Mouse (Mus musculus) c-Kit-negative CD71-positive TER-119-positive erythroid progenitor cells, embryonic 14.5 days (primary cell): ENCODE results near the gene Gm17622.

Source experiments
- DNase-seq: peaks from one replicate; pipeline ENCODE4 v3.0.0-alpha.2; 2013; ENCODE audit warnings: low read depth, low spot score

Gene Gm17622

DNA sequence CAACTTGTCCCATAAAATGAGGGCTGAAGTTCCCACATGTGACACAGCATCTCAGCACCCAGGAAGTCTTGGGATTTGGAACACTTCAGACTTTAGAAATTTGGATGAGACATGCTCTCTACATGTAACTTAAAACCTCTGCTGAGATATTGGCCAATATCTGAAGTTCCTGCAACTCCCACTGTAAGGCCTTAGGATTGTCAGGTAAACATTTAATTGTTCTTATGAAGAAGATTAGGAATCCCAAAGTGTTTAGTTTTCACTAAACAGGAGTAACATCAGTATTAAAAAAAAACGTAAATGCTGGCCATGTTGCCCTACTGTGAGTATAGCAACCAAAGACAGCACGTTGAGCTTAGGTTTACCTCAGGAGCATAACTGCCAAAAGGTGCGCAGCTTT, at the start of gene Gm17622:
TSS of gene Gm17622 (plus strand) at position 301 of the 400 bp plus-strand sequence.
- no peak for DNase-seq

DNA sequence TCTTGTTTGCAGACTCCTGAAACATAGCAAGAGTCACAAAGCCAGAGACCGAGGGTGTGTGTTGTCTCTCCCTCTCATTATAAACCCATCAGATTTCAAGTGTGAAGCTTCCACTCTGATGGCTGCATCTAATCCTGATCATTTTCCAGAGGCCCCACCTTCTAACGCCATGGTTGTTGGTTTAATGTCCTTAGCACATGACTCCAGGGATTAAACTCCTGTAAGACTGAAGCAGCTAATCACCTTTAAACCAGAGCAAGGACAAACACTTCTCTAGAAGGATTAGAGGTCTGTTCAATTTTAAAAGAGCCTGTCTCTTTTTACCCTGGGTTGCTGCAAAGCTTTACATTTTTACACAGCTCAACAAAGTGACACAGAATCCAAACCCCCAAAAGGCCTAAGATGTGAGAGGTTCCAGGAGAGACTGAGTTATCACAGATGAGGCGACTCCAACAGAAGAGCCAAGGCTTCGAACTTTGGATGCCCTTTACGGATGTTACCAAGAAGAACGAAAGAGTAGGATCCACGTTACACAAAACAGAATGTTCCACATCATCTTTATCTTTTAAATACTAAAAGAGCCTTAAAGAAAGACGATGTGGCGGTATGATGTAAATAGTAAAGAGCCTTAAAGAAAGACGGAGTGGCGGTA, 40.2 kb upstream of the Gm17622 start:
- no peak for DNase-seq

DNA sequence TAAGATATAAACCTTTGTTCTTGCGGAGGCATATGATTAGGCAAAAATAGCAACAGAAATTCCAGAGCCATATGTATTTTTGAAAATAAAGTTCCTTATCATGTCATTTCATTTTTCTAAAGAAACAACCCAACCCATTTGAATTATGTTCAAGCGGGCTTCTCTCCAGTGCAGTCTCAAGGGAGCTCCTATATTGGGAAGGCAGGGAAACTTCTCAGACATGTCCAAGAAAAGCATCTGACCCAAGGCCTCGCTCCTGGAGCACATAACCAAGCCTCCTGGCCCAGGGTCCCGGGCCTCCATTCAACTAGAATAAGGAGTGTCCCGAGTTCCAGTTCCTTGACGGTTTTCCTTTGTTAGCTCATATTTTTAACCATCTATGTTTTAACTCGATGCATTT, 39.7 kb upstream of the Gm17622 start:
- no peak for DNase-seq

DNA sequence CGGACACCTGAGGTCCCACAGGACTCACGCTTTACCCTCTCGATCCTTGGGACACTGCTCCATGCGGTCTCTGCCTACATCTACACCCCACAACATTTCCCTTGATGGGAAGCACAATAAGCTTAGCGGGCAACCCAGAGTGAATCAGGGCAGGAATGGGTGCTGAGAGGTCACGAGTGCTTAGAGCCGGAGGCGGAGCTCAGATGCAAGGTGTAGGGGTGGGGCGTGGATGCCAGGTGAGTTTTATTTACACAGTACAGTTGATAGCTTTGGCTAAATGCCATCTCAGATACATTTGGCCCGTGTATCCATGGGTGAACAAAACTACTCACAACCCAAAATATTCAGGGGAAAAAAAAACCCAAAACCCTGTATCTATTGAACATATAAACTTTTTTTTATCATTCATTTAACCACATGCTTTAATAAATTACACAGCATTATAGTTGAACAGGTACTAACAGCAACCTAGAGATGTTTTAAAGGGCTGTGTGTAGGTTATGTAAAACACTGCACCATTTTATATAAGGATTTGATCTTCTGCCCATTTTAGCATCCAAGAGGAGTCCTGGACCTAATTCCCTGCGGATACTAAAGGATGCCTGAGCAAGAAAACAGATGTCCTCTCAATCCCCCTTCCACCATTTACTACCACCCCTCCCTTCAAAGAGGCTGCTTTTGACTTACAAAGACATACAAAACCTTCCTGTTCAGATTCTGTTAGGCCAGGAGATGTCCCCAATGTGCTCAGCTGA, 39.0 kb upstream of the Gm17622 start:
- DNase-seq, result no peak

DNA sequence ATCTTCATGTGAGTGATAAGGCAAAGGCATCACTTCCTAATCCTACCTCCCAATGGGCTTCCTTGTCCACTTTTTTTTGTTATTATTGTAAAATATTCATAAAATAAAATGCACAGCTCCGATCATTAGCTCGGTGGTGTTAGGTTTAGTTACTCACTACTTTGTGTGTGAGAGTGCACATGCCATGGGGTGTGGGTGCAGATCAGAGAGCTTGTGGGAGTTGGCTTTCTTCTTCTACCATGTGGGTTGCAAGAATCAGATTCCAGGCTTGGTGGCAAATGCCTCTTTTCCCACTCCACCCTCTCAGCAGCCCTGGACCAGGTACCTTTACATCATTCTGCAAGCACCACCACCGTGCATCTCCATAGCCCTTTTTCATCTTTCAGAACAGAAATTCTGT, 37.9 kb upstream of the Gm17622 start:
- no peak for DNase-seq

DNA sequence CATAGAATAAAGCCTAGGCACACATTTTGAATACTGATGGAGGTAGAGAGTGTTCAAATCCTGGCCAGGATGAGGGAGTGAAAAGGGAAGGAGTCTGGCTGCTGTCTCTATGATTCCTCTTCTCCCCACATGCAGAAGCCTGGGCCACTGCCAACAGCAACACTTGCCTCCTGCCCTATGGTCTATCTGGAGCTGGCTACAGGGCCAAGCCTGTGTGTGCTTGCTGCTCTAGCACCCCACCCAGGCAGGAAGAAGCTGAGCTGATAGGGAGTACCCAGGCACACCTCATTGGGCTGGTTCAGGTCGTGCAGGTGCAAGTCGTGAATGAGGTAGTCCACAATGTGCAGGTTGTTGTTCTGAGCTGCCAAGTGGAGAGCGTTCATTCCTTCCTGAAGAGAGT, 36.2 kb upstream of the Gm17622 start:
- no peak for DNase-seq

DNA sequence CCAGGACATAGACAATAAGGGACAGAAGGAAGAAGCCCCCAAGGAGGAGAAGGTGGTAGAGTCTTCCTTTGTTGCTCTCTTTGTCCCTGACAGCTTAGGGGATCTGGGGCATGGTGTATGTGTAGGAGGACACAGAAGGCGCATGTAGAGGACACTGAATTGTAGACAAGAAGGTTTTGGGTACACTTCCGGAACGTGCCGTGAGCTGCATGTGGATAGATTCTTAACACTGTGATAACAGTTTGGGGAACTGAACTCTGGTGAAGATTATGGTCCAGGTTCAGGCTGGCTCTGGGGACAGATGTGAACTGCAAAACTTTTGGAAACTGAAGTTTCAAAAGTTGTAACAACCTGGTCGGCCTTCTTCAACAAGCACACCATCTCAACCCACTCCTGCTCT, 33.0 kb upstream of the Gm17622 start:
- DNase-seq, result no peak

DNA sequence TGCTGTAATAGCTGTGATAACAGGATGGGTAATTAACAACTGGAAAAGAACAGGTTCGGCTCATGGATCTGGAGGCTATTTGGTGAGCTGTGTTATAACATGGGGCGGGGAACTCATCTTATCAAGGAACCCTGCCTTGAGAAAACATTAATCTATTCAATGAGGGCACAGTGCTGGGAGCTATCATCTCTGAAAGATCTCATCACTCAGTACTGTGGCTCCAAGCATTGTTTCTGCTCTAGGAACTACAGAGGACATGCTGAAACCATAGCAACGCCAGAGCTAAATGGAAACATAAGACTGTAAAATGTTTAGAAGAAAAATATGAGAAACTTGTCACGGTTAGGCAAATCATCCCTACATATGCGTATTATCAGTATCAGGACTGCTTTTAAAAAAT, 32.5 kb upstream of the Gm17622 start:
- no peak for DNase-seq

DNA sequence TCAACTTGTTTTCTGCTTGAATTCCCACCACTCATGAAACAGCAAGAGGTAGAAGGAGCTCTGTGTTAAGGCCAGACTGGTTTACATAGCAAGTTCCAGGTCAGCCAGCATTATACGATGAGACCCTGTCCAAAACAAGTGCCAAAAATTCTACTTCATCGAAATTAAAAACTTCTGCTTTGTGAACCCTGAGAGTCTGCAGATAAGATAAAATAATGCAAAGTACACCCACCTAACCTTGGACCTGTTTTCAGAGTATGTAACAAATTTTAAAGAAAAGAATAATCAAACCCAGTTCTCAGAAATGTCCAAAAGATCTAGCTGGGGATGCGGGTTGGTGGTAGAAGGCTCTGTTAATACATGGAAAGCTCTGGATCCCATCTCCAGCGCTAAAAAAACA, 31.9 kb upstream of the Gm17622 start:
- no peak for DNase-seq

DNA sequence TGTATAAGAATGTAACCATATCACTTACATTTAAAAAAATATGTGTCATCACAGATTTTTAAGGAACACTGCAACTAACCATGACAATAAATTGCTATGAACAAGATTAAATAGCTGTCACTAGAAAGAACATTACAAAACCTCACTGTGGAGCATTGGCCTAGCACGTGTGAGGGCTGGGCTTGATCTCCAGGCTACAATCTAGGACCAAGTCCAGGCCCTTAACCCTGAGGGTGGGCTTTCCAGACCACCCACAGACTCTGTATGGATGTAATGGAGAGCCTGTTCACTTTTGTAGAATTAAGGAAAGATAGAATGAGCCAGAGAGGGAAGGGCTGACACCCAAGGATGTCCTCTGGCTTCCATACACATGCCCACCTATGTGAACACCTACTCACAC, 27.9 kb upstream of the Gm17622 start:
- DNase-seq, result no peak

DNA sequence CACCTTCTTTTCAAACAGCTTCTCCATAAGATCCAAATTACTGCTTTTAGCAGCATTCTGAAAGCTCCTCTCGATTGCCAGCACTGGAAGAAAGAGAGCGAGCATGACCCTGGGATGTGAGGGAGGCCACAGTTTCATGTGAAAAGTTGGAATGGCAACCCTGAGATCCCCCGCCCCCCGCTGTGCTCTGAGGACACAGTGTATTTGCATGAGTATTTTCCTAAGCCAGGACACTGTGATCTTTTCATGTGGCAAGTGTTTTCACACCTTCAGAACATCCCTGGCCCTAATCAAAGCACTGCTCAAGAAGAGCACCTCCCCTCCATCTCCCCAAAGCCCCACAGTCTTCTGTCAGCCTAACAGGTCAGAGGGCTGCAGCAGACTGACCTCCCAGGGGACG, 25.2 kb upstream of the Gm17622 start:
- no peak for DNase-seq

DNA sequence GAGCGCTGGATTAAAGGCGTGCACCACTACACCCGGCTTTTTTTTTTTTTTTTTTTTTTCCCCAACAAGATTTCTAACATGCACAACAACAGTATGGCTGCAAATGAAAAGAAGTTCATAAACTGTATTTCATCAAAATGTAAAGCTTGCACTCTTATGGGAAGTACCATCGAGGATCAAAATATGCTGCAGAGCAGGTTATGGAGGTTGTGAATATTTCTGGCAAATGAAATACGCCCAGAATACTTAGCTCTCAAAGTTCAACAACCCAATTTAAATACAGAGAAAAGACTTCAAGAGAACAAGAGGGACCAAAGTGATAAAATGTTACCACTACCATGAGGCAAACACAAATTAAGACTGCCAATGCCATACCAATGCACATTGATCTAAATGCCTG, 21.9 kb upstream of the Gm17622 start:
- DNase-seq, result no peak

DNA sequence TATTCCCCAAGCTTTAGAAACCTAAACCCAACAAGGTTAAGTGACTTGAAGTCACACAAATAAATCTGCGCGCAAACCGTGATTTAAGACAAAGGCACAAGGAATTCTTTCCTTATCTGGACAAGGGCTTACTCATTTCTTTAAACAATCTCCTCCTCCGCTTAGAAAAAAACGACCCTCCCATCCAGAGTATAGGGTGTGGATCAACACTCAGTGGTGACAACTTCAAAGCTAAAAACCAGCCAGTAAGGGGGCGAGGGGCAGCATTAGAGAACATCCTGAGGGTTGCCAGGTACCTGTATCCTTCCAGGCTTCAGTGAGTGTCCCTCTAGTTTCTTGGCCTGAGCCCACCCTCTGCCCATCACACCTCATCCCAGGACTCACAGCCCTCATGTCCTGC, 20.0 kb upstream of the Gm17622 start:
- no peak for DNase-seq

DNA sequence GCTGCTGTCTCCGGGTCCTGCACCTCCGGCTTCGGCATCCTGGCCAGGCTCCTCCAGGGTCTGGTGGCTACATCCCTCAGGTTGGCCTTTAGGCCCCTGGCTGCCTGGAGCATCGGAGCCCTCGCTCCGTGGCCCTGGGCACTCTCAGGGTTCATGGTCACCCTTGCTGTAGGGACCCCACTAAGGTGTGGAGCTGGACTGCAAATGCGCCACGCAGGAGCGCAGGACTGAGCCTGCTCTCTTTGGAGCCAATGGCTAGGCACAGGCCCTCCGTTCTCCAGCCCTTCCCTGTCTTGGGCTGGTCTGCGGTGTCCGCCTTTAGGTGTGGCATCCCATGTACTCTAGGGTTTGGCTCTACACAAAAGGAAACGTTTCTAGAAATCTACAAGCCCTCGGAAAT, 19.6 kb upstream of the Gm17622 start, which contains the start of gene Ankdd1b:
TSS of gene Ankdd1b (minus strand) at position 242 of the 400 bp plus-strand sequence.
- no peak for DNase-seq

DNA sequence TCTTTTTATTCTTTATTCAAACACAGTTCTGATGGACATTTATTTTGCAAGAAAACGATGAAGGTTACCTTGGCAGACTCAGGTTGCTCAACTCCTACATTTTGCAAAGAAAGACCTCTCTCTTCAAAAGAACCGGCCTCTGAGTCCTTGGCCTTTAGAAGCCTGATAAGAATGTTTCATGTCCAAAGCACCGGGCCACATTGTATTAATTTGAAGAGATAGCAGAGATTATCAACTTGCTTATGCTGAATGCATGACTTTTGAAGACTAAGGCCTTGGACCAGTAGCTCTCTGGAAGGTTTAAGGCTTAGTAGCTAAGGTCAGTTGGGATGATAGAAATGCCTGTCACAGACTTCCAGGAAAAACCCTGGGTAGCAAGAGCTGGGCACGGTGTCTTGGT, 13.3 kb upstream of the Gm17622 start:
- DNase-seq, result no peak

DNA sequence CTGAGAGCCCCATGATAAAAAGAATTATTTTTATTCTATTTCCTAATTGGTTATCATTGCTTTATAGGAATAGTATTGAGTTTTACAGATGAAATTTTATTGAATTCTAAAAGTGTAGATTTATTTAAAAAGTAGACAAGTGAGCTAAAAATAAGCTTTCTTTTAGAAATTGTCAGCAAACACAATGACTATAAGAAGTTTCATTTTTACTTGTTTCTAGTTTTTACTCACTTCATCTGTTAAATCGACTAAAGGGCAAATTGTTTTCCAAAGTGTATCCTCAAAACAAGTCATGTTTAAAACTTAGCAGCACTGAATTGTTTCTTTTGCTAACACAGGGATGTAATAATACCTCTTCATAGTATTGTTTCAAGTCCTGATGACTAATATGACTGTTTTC, 11.5 kb upstream of the Gm17622 start:
- DNase-seq, result no peak

DNA sequence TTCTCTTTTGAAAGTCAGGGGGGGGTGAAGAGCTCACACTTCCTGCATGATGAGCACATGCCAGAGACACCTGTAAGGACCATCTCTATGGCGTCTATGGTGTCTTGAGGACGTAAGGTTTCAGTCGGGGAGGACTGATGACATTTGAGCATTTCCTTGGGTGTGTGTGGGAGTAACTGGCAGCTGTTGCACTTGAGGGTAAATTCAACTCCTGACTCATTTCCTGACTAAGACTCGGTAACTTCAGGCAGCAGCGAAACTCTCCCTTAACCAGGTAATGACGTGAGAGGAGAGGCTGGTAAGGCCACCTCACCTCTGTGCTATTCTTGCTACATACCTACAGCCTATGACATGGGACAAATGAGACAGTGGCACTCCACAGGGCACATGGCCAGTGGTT, 3.3 kb upstream of the Gm17622 start:
- no peak for DNase-seq

DNA sequence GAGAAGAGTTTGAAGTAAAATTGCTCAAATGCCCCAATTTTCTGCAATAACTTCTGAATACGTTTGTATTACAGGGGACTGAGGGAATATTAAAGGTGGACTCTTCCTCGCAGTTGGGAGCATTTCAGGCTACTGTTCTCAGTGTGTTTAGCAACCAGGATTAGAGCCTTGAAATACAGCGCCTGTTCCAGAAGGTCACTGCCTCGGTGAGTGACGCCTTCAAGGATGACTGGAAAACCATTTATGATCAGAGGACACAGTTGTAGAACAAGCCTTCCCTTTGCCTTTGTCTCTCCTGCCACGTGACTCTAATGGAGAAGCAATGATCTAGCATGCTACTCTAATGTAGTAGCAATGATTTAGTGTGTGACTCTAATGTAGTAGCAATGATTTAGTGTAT, 2.6 kb upstream of the Gm17622 start:
- DNase-seq, result no peak

DNA sequence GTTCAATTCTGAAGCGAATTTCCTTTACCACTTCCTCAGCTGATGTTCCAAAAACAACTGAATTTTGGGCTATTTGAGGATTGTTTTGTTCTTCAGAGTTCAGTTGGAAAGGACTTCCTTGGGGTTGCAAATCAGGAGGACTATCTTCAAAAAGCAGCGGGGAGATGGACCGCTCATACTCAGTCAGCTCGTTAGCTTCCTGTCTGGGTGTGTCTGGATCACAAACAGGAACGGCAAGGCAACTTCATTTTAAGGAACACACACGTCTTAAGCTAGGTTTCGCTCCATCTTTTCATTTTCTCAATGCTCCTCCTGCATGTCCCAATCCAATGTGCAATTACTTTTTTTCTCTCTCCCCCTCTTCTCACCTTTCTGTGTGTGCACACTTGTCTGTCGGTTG, 6.1 kb downstream of the Gm17622 start:
- no peak for DNase-seq

DNA sequence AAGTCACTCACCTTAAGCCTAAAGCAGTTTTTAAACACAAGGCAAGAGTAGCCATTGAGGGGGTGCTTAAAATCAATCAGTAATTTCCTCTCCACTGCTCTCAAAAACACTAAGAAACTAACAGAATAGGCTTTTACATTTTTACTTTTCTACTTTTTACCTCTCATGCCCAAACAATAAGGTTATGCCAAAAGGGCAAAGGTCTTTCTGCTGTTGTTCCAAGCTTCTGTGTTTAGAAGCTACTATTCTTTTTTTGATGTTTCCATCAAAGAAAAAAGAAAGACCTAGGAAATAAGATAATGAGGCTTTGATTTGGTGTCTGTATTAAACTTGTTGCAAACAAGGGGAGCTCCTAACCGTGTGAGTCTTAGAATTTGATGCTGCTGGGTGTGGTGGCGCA, 9.4 kb downstream of the Gm17622 start:
- DNase-seq, result no peak

DNA sequence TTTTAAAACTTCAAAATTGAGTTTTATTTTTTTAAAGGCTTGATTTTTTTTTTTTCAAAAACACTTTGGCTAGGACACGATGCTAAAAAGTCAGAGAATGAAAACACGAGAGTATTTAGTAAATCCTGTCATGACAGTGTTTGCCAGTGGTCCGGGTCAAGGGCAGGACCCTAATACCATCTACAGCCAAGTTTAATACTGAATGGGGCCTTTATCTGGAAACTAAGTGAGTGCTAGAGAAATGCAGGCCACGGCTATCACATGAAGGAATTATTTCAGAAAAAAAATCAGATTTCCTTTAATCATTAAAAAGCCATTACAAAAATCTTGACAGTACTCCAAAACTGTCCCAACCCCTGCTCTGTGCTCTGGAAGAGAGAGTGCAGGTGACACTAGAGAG, 15.1 kb downstream of the Gm17622 start:
- DNase-seq, result no peak

DNA sequence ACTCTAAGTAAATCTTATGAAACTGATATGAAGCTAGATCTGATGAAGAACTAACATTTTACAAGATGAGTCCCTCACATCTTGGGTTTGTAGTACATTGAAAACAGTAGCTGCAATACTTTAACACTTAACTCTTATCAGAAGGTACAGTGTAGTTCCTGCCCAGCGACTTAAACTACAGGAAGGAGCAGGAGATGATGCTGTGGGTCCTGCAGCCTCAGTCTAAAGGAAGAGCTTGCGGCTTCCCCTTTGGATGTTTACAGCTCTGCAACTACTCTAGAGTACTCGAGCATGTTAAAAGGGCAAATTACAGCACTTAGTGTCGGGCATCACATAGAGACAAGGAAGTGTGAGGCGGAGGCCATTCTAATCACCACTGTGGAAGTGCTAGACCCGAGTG, 15.8 kb downstream of the Gm17622 start:
- DNase-seq, result no peak

DNA sequence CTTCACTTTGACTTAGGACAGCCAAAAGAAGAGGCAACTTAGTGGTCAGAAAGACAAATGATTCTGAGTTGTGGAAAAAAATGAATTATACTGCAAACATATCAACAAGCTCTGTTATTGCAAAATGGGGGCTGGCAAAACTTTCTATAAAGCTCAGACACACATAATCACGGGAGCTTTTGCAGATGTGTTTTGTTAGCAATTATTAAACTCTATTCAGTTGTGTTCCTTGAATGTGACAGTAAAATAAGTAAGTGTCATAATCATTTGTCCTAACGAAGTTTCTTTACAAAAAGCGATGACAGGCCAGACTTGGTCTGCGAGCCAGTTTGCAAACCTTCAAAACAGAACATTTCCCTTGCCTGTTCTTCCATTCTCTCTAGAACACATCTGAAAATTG, 17.0 kb downstream of the Gm17622 start:
- no peak for DNase-seq

DNA sequence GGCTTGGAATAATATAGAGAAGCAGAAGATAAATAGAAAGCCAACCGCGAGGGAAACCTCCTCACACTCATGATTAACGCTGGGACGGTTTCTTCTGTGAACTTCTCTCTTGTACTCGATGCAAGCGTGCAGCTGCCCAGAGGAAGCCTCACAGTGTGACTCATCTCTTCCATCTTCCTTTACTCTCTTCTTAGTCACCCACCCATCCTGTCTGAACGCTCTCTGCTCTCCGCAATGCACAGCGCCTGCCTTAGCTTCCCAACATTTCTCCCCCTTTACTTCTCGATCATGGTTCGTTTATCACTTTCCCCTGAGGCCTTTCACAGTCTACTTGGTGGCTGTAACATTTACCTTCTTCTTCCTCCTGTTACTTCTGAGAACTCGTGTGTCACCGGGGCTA, 20.1 kb downstream of the Gm17622 start:
- no peak for DNase-seq
